Mouse (Mus musculus) G1E-ER4 (cell line): ENCODE data around the gene Tpm1. TPM values are rescaled to one million over a fixed set of nuclear protein-coding genes. Genes with fewer than 3 reads are reported as not detected.
A peak's percentile ranks its signal among the peaks of the same experiment; 100 is the strongest.

Experiments
- GATA1 ChIP-seq: IDR thresholded peaks from one replicate; pipeline ENCODE4 v1.8.0; 2012; ENCODE audit warnings: low read length, inconsistent platforms
- polyA plus RNA-seq: library from polyadenylated mRNA; stranded (reverse); fragments of >175 nt; gene quantifications from 2 replicates; pipeline ENCODE4 v1.2.3, GENCODE M21; 2012

The Tpm1 gene
- polyA plus RNA-seq, 1 experiment = 80.5 TPM

GRCm38 (mm10) chr9:67020063-67020462, 29.1 kb downstream of the Tpm1 start:
- TF ChIP-seq GATA1 = no peak

- peak; percentile 86 for TF ChIP-seq GATA1
These were observed 35.7 kb downstream of the Tpm1 start for GRCm38 (mm10) chr9:67013501-67013900.

GRCm38 (mm10) chr9:67012470-67012869, 36.7 kb downstream of the Tpm1 start:
- TF ChIP-seq GATA1 = no peak

- no peak for TF ChIP-seq GATA1
These were observed 37.7 kb downstream of the Tpm1 start for GRCm38 (mm10) chr9:67011483-67011882.

- no peak for TF ChIP-seq GATA1
These were observed 40.4 kb downstream of the Tpm1 start for GRCm38 (mm10) chr9:67008781-67009180.

GRCm38 (mm10) chr9:67006376-67006775, 42.8 kb downstream of the Tpm1 start:
- no peak for TF ChIP-seq GATA1

- no peak for TF ChIP-seq GATA1
These were observed 44.0 kb downstream of the Tpm1 start for GRCm38 (mm10) chr9:67005161-67005742.

- TF ChIP-seq GATA1 = no peak
These were observed 45.5 kb downstream of the Tpm1 start for GRCm38 (mm10) chr9:67003656-67004055.

GRCm38 (mm10) chr9:67003156-67003555, 46.0 kb downstream of the Tpm1 start:
- TF ChIP-seq GATA1 = no peak

- TF ChIP-seq GATA1 = no peak
These were observed 47.7 kb downstream of the Tpm1 start for GRCm38 (mm10) chr9:67001506-67001905.

- TF ChIP-seq GATA1 = no peak
These were observed 48.2 kb downstream of the Tpm1 start for GRCm38 (mm10) chr9:67001050-67001449.

GRCm38 (mm10) chr9:66999698-67000097, 49.5 kb downstream of the Tpm1 start:
- TF ChIP-seq GATA1 = no peak

- no peak for TF ChIP-seq GATA1
These were observed 57.3 kb downstream of the Tpm1 start for GRCm38 (mm10) chr9:66991750-66992410.

GRCm38 (mm10) chr9:66991021-66991749, 58.0 kb downstream of the Tpm1 start:
- no peak for TF ChIP-seq GATA1

GRCm38 (mm10) chr9:66990046-66990445, 59.2 kb downstream of the Tpm1 start:
- TF ChIP-seq GATA1 = no peak

GRCm38 (mm10) chr9:66989581-66989980, 59.6 kb downstream of the Tpm1 start:
- no peak for TF ChIP-seq GATA1
